Mouse (Mus musculus) embryonic facial prominence, embryonic 15.5 days (tissue): ENCODE results near the gene Daam2. TPM values are rescaled to one million over a fixed set of nuclear protein-coding genes. Genes with fewer than 3 reads are reported as not detected.

Source experiments
- ATAC-seq: fragments of 200-750 bp; cut with Nextera tagmentation; 2 replicates; pipeline ENCODE4 v1.8.0; 2017; ENCODE audit warnings: low read depth, moderate TSS enrichment; ENCODE audit not compliant: insufficient number of reproducible peaks, low FRiP score, low TSS enrichment
- H3K27ac ChIP-seq: fragments of 300-500 bp; sonication (generic); replicated peaks from 2 replicates; pipeline ENCODE4 v1.5.1; 2015; ENCODE audit warnings: mild to moderate bottlenecking, inconsistent platforms
- H3K27me3 ChIP-seq: fragments of 300-500 bp; sonication (generic); 2 replicates; pipeline ENCODE4 v1.6.1; 2015; ENCODE audit warnings: inconsistent platforms
- H3K36me3 ChIP-seq: fragments of 300-500 bp; sonication (generic); 2 replicates; pipeline ENCODE4 v1.6.1; 2015; ENCODE audit warnings: mild to moderate bottlenecking, inconsistent platforms
- H3K4me1 ChIP-seq: fragments of 300-500 bp; sonication (generic); 2 replicates; pipeline ENCODE4 v1.6.1; 2015; ENCODE audit warnings: inconsistent platforms
- H3K4me2 ChIP-seq: fragments of 300-500 bp; sonication (generic); replicated peaks from 2 replicates; pipeline ENCODE4 v1.6.1; 2015; ENCODE audit warnings: mild to moderate bottlenecking, inconsistent platforms
- H3K4me3 ChIP-seq: fragments of 300-500 bp; sonication (generic); replicated peaks from 2 replicates; pipeline ENCODE4 v1.5.1; 2015; ENCODE audit warnings: mild to moderate bottlenecking, inconsistent platforms
- H3K9ac ChIP-seq: fragments of 300-500 bp; sonication (generic); 2 replicates; pipeline ENCODE4 v1.6.1; 2015; ENCODE audit warnings: inconsistent platforms
- H3K9me3 ChIP-seq: fragments of 300-500 bp; sonication (generic); replicated peaks from 2 replicates; pipeline ENCODE4 v1.6.1; 2016; ENCODE audit warnings: inconsistent platforms
- WGBS: fragments of 180-500 bp; shearing (Covaris S2); methylation state at CpG from one replicate; pipeline ENCODE4 v1.1.7; 2015; 5-methylcytosine and 5-hydroxymethylcytosine counted together
- polyA plus RNA-seq: library from polyadenylated mRNA; unstranded; fragments of >200 nt; fragmentation: Nextera tagmentation; extraction: Ambion mirVana; gene quantifications from 2 replicates; pipeline ENCODE4 v1.2.1, GENCODE M21; 2015

Daam2 gene
- 10.5 and 13.1 TPM in 2 replicates for polyA plus RNA-seq

GRCm38 (mm10) chr17:49563830-49564470 is at the start of gene Daam2:
Gene Daam2, minus strand, starts transcription at chr17:49564343.
- H3K27ac ChIP-seq = peak within 1 kb of the TSS; percentile 95
- H3K9ac ChIP-seq = peak within 1 kb of the TSS; percentile 57
- peak within 1 kb of the TSS; percentile 61 for H3K4me3 ChIP-seq
- no peaks in the 10 kb centered on the region for H3K36me3 ChIP-seq
- H3K9me3 ChIP-seq = no peaks in the 10 kb centered on the region
- ATAC-seq = peak; percentile 89
- H3K4me2 ChIP-seq = peak within 1 kb of the TSS; percentile 75
- H3K4me1 ChIP-seq = peaks cover 14% of the 10 kb centered on the region
- WGBS = 1% methylated on average over 38 of the region's 38 CpGs
- no peaks in the 10 kb centered on the region for H3K27me3 ChIP-seq

DNA sequence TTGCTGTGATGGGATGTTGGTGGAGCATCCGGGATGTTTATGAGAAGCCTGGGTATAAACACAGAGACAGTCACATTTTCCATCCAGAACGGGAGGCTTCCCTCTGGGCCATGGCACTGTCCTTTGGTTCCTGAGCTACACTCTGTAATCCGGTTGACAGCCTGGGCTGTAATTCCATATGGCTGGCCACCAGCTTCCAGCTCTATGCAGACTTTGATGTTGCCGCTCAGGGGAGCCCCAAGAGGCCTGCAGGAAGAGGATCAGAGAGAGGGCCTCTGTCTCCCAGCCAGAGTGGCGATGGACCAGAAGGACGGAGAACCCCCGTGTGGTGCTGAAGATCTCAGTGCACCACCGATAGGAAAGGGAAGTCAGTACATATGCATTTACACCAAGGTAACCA is 46.2 kb upstream of the Daam2 start:
- 32% methylated on average over 8 of the region's 8 CpGs for whole genome bisulfite sequencing
- Histone ChIP-seq H3K27me3 (no peaks in the 10 kb centered on the region), H3K9me3 (no peaks in the 10 kb centered on the region), H3K4me3 (no peak overlapping the region), H3K9ac (no peak overlapping the region), H3K36me3 (no peaks in the 10 kb centered on the region), H3K4me1 (peaks cover 10% of the 10 kb centered on the region), H3K27ac (peak overlapping the region; percentile 73; the same call in 1 of the 2 replicates), H3K4me2 (no peak overlapping the region)
- no peak for ATAC-seq

- no peak overlapping the region for H3K4me2 ChIP-seq
- no peaks in the 10 kb centered on the region for H3K9me3 ChIP-seq
- no peak overlapping the region for H3K27ac ChIP-seq
- no peak overlapping the region for H3K4me3 ChIP-seq
- H3K4me1 ChIP-seq = peaks cover 5% of the 10 kb centered on the region; the same call in 1 of the 2 replicates
- no peaks in the 10 kb centered on the region for H3K27me3 ChIP-seq
- H3K9ac ChIP-seq = no peak overlapping the region
- no peaks in the 10 kb centered on the region for H3K36me3 ChIP-seq
- 59% methylated on average over 7 of the region's 7 CpGs for WGBS
- no peak for ATAC-seq
Observed at GRCm38 (mm10) chr17:49607351-49608027, 43.3 kb upstream of the Daam2 start.

GRCm38 (mm10) chr17:49605397-49605796 is 41.3 kb upstream of the Daam2 start:
- peaks cover 4% of the 10 kb centered on the region; the same call in 1 of the 2 replicates for H3K4me1 ChIP-seq
- H3K9ac ChIP-seq = no peak overlapping the region
- no peak for ATAC-seq
- no peak overlapping the region for H3K4me3 ChIP-seq
- H3K36me3 ChIP-seq = no peaks in the 10 kb centered on the region
- no peaks in the 10 kb centered on the region for H3K27me3 ChIP-seq
- WGBS = 77% methylated on average over 4 of the region's 4 CpGs
- H3K9me3 ChIP-seq = no peaks in the 10 kb centered on the region
- no peak overlapping the region for H3K27ac ChIP-seq
- H3K4me2 ChIP-seq = no peak overlapping the region

GRCm38 (mm10) chr17:49590051-49590450 is 25.9 kb upstream of the Daam2 start:
- no peak for ATAC-seq
- 24% methylated on average over 8 of the region's 8 CpGs for WGBS
- H3K9ac ChIP-seq = no peak overlapping the region

DNA sequence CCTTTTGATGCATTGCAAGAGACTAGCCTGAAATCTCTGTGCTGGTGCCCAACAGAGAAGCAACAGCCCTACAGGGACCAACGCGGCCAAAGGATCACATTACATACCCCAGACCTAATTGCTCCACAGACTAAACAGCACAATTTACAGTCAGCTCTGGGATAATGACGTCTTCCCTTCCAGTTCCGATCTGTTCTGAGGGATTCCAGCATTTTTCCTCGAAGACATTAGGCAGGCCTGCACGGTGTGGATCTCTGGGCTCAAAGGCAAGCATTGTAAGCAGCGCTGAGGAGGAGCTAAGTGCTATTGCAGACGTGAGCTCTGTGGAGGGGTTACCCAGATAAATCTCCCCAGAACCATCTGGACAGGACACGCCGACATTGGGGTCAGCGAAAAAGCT is 18.3 kb upstream of the Daam2 start:
- 37% methylated on average over 11 of the region's 11 CpGs for WGBS
- no peaks in the 10 kb centered on the region for H3K36me3 ChIP-seq
- H3K4me2 ChIP-seq = no peak overlapping the region
- H3K9ac ChIP-seq = no peak overlapping the region
- no peak overlapping the region for H3K4me3 ChIP-seq
- H3K9me3 ChIP-seq = no peaks in the 10 kb centered on the region
- H3K4me1 ChIP-seq = peaks cover 6% of the 10 kb centered on the region
- H3K27ac ChIP-seq = no peak overlapping the region
- no peak for ATAC-seq
- no peaks in the 10 kb centered on the region for H3K27me3 ChIP-seq

More at GRCm38 (mm10) chr17:49590051-49590450, 25.9 kb upstream of the Daam2 start:
- Histone ChIP-seq H3K27ac (no peak overlapping the region), H3K9me3 (no peaks in the 10 kb centered on the region), H3K27me3 (no peaks in the 10 kb centered on the region), H3K4me3 (no peak overlapping the region), H3K4me2 (no peak overlapping the region), H3K4me1 (peaks cover 3% of the 10 kb centered on the region; the same call in 1 of the 2 replicates), H3K36me3 (no peaks in the 10 kb centered on the region)

- Histone ChIP-seq H3K4me3 (no peak overlapping the region), H3K27ac (no peak overlapping the region), H3K4me2 (no peak overlapping the region), H3K36me3 (no peaks in the 10 kb centered on the region), H3K4me1 (peaks cover 3% of the 10 kb centered on the region; the same call in 1 of the 2 replicates), H3K9ac (no peak overlapping the region), H3K9me3 (no peaks in the 10 kb centered on the region), H3K27me3 (no peaks in the 10 kb centered on the region)
- WGBS = 94% methylated on average over 3 of the region's 3 CpGs
- no peak for ATAC-seq
Observed at GRCm38 (mm10) chr17:49577321-49577720, 13.2 kb upstream of the Daam2 start.

- Histone ChIP-seq H3K9ac (no peak overlapping the region), H3K9me3 (no peaks in the 10 kb centered on the region), H3K4me2 (no peak overlapping the region), H3K4me3 (no peak overlapping the region), H3K27ac (no peak overlapping the region), H3K27me3 (no peaks in the 10 kb centered on the region), H3K4me1 (peaks cover 5% of the 10 kb centered on the region), H3K36me3 (no peaks in the 10 kb centered on the region)
- WGBS = 49% methylated on average over 8 of the region's 8 CpGs
- ATAC-seq = no peak
Observed at GRCm38 (mm10) chr17:49568717-49569116, 4.6 kb upstream of the Daam2 start.

DNA sequence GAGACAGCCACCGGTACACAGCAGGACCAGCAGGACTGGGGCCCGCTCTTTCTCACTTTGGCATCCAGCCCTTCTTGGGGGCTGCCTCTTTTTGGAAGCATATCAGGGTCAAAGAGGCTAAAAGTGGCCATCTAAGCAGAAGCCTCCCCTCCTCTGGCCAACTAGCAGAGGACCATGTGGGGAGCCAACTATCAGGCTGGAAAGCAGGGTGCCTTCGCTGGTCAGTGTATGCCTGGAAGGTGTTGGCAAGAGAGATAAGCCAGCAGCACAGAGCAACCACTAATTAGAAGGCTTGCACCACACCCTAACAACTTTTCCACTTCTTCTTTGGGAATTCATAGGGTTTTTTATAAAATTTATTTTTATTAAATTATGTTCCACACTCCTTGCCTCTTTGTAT is 346 bp upstream of the Daam2 start:
- Histone ChIP-seq H3K4me2 (peak overlapping the region; percentile 75), H3K36me3 (no peaks in the 10 kb centered on the region), H3K4me3 (peak overlapping the region; percentile 61), H3K4me1 (peaks cover 13% of the 10 kb centered on the region), H3K9me3 (no peaks in the 10 kb centered on the region), H3K27ac (peak overlapping the region; percentile 95), H3K27me3 (no peaks in the 10 kb centered on the region), H3K9ac (peak overlapping the region; percentile 57; the same call in 1 of the 2 replicates)
- WGBS = 22% methylated on average over 3 of the region's 3 CpGs
- ATAC-seq = no peak

DNA sequence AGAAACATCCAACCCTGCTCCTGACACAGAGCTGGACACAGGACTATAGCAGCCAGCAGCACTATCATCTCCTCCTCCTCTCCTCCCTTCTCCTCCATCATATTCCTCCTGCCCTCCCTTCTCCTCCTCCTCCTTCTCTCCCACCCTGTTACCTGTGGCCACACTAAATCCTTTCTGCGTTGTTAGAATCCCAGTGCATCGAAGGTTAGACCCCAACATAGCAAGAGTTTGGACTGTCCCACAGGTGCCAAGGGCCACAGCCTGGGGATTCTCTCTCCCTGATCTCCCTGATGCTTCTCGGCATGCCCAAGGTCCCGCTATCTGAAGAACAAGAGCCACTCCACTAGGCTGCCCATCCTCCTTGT is 745 bp downstream of the Daam2 start:
- Histone ChIP-seq H3K9ac (peak overlapping the region; percentile 57), H3K27ac (peak overlapping the region; percentile 95), H3K4me2 (peak overlapping the region; percentile 75), H3K4me3 (peak overlapping the region; percentile 61), H3K4me1 (peaks cover 14% of the 10 kb centered on the region), H3K36me3 (no peaks in the 10 kb centered on the region), H3K9me3 (no peaks in the 10 kb centered on the region), H3K27me3 (no peaks in the 10 kb centered on the region)
- 5% methylated on average over 4 of the region's 4 CpGs for WGBS
- no peak for ATAC-seq

DNA sequence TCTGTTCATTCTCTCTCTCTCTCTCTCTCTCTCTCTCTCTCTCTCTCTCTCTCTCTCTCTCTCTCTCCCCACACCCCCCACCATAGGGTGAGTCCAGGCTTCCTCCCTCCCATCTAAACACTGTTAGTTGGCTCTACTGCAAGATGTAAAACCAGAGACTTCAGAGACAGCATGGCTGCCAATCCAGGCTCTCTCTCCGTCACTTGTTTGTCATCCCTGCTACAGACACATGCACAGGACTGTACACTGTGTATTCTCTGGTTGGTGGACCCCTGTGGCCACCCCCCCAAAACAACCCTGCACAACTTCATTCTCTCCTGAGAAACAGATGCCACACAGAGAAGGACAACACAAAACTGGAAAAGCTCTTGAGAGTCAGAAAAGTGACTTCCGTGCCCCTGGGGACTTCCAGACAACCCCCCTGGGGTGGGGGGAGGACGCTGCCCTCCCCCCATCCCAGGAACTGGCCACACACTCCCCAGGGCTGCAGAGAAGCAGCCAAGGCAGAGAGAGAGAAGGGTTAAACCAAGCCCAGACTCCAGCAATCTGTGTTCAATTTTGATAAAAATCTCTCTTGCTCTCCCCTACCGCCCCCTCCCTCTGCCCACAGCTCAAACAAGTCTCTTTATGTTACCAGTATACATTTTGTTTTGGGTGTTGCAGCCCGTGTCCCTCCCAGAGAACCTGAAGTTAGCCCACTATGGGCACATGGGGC is 1.3 kb downstream of the Daam2 start:
- Histone ChIP-seq H3K4me3 (peak overlapping the region; percentile 61), H3K36me3 (no peaks in the 10 kb centered on the region), H3K4me1 (peaks cover 14% of the 10 kb centered on the region), H3K27ac (peak overlapping the region; percentile 95), H3K27me3 (no peaks in the 10 kb centered on the region), H3K4me2 (peak overlapping the region; percentile 75), H3K9ac (peak overlapping the region; percentile 57), H3K9me3 (no peaks in the 10 kb centered on the region)
- ATAC-seq = no peak
- WGBS = 10% methylated on average over 5 of the region's 5 CpGs
